Mouse (Mus musculus): Measurements from ENCODE around the gene Drg2.

Gene Drg2

DNA sequence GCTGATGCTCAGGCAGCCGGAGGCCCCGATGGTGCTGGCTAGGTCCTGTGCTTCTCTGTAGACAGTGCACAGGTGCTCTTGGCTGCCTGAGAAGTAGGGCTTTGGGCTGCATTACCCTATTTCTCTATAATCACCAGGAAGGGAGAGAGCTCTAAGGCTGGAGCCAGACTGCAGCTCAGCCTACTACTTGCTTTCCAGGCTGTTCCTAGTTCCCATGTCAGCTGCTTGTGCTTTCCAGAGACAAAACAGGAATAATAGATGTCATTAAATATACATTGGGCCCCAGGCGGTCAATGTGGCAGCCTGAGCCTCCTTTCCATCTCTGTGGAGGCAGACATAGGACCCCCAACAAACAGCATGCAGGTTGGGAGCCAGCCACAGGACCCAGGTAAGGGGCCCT lies 14.6 kb downstream of the Drg2 start, which contains the start of gene Myo15:
Gene Myo15 (plus strand): TSS at position 301 of the 400 bp plus-strand sequence.
- no peak for DNase-seq (ENCODE audit: low spot score in 2 of 2)

GRCm38 (mm10) chr11:60470743-60471142 lies 16.4 kb downstream of the Drg2 start:
- no peak for DNase-seq (ENCODE audit: low spot score in 2 of 2)

DNA sequence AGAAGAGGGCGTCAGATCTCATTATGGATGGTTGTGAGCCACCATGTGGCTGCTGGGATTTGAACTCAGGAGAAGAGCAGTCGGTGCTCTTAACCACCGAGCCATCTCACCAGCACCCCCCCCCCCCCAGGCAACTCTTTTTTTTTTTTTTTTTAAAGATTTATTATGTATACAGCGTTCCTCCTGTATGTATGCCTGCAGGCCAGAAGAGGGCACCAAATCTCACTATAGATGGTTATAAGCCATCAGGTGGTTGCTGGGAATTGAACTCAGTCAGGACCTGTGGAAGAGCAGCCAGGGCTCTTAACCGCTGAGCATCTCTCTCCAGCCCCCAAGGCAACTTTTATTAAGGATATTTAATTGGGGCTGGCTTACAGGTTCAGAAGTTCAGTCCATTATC lies 20.1 kb downstream of the Drg2 start:
- DNase-seq (ENCODE audit: low spot score in 2 of 2) = no peak

GRCm38 (mm10) chr11:60475668-60476362 lies 21.4 kb downstream of the Drg2 start:
- no peak for DNase-seq (ENCODE audit: low spot score in 2 of 2)

DNA sequence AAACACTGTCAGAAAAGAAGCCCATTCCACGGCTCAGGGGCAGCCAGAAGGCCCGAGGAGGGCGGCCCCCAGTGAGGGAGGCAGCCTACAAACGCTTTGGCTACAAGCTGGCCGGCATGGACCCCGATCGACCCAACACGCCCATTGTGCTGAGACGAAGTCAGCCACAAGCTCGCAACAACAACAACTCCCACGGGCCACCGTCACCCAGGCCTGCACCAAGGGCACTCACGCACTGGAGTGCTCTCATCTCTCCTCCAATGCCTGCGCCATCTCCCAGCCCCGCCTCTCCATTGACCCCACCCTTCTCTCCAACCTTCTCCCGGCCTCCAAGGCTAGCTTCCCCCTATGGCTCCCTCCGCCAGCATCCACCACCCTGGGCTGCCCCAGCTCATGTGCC lies 23.7 kb downstream of the Drg2 start:
- DNase-seq (ENCODE audit: low spot score in 2 of 2) = no peak

GRCm38 (mm10) chr11:60486267-60486666 lies 31.9 kb downstream of the Drg2 start:
- no peak for DNase-seq (ENCODE audit: low spot score in 2 of 2)

DNA sequence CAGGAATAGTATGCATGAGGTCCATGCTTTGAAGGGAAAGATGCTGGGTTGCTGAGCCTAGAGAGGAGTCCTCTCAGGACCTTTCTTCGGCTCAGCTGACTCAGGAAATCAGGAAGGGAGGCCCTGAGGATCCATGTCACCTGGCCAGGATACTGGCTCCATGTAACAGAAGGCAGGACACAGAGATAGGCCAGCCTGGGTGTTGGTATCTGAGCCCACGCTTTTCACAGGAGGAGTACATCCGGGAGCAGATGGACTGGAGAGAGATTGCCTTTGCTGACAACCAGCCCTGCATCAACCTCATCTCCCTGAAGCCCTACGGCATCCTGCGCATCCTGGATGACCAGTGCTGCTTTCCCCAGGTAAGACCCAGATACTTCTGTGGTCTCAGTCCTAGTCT lies 38.3 kb downstream of the Drg2 start:
- no peak for DNase-seq (ENCODE audit: low spot score in 2 of 2)

- DNase-seq (ENCODE audit: low spot score in 2 of 2) = no peak
These were observed 41.3 kb downstream of the Drg2 start for GRCm38 (mm10) chr11:60495692-60496091.

GRCm38 (mm10) chr11:60507281-60507680 lies 52.9 kb downstream of the Drg2 start:
- DNase-seq (ENCODE audit: low spot score in 2 of 2) = no peak

DNA sequence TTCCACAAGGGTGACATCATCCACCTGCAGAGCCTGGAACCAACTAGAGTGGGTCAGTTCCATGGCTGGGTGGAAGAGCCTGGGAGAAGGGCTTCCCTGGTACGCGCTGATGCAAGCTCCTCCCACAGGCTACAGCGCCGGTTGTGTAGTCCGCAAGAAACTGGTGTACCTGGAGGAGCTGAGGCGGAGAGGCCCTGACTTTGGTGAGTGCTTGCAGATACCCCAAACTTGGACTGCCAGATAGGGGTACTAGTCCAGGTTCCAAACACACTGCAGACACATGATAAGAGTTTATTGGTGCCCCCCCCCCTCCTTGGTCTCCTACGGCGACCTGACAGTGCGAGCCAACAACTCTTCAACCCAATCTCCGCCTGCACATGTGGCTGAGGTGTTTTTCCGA lies 54.6 kb downstream of the Drg2 start:
- no peak for DNase-seq (ENCODE audit: low spot score in 2 of 2)

DNA sequence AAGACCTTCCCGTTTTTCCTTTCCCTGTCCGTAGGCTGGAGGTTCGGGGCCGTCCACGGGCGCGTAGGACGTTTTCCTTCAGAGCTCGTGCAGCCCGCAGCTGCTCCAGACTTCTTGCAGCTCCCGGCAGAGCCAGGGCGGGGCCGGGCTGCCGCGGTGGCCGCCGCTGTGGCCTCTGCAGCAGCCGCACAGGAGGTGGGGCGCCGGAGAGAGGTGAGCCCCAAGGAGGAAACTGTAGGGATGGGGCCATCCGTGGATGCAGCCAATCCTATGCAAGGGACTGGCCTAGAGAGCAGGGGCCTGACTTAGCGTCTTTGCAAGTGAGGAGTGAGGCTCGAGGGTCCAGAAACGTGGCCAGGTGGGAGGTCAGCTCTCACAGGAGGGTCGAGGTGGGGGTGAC lies 55.1 kb downstream of the Drg2 start:
- DNase-seq (ENCODE audit: low spot score in 2 of 2) = no peak

DNA sequence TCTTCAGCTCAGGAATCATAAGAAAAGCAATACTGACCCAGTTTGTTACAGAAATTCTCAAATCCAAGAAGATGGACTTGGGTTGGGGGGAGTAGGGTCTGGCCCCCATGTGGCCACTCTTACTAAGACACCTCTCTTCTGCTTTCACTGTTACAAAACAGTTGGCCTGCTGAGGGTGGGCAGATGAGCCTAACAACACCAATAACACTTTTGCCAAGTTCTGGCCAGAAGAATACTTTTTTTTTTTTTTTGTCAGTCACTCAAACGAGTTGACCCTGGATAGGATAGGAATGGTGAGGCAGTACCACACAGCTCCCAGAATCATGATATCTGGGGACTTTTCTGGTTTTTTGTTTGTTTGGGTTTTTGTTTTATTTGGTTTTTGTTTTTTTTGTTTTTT lies 57.5 kb downstream of the Drg2 start:
- DNase-seq (ENCODE audit: low spot score in 2 of 2) = no peak

GRCm38 (mm10) chr11:60512520-60512919 lies 58.1 kb downstream of the Drg2 start:
- DNase-seq (ENCODE audit: low spot score in 2 of 2) = no peak

DNA sequence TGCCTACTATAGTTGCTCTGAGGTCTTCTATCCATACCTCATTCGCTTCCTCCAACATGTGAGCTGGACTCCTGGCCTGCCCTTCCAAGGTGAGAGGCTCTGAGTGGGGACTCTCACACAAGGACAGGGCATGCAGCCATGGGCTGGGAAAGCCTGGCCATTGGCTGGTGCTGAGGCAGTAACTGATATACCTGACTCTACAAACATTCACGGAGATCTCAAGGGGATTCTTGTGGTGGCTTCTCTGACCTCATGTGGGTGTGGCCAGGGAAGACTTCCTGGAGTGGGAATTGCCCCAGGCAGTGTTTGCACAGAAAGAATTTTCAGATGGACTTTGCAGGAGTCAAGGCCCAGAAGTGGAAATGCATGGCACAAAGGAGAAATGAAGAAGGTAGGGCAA lies 60.5 kb downstream of the Drg2 start:
- DNase-seq (ENCODE audit: low spot score in 2 of 2) = no peak

DNA sequence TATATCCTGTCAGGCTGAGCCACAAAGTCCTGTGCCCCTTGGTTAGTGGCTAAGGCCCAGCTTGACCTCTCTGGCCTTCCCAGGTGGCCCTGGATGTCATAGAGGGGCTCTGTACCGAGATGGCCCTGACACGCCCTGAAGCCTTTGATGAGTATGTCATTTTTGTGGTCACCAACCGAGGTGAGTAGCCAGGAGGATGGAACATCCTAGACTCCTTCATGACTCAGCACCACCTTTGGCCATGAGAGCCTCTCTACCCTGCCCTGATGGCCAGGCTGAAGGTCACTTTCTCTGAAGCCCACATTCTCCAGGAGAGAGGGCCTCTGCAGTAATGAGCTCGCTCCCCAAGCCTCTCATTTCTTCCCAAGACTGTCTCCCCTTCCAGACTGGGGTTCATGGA lies 63.9 kb downstream of the Drg2 start:
- no peak for DNase-seq (ENCODE audit: low spot score in 2 of 2)
